Mouse (Mus musculus) testis, postnatal 10 days (tissue): ENCODE results near the gene 5031439G07Rik.
A peak's percentile ranks its signal among the peaks of the same experiment; 100 is the strongest.
"Not testable (repeated sequence)": the region's sequence is repeated elsewhere in the genome, so short reads cannot be mapped to it uniquely, and the experiment has no call there.

ENCODE experiments used
- DNase-seq: peaks from one replicate; pipeline ENCODE4 v3.0.0; 2021; ENCODE audit warnings: low spot score

The 5031439G07Rik gene

DNA sequence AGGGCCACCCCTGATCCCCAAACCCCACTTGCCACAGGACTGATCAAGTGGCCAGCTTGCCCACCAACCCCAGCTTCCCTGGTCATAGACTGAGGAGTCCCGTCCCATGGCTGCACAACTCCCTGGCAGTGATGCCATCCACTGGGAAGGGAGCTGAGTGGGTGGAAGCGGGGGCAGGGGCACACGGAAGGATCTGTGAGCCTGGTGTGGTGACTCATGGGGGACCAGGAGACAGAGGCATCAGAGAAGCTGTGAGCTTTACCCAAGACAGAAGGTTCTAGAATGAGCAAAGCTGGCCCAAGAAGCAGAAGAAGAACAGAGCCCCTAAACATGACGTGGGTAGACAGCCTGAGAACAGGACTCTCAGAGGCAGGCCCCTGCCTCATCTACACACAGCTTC, 38.3 kb downstream of the 5031439G07Rik start:
- DNase-seq, result no peak

- DNase-seq, result no peak
Observed at GRCm38 (mm10) chr15:84948990-84949389, 39.4 kb downstream of the 5031439G07Rik start.

GRCm38 (mm10) chr15:84944319-84944718, 44.0 kb downstream of the 5031439G07Rik start:
- DNase-seq, result no peak

DNA sequence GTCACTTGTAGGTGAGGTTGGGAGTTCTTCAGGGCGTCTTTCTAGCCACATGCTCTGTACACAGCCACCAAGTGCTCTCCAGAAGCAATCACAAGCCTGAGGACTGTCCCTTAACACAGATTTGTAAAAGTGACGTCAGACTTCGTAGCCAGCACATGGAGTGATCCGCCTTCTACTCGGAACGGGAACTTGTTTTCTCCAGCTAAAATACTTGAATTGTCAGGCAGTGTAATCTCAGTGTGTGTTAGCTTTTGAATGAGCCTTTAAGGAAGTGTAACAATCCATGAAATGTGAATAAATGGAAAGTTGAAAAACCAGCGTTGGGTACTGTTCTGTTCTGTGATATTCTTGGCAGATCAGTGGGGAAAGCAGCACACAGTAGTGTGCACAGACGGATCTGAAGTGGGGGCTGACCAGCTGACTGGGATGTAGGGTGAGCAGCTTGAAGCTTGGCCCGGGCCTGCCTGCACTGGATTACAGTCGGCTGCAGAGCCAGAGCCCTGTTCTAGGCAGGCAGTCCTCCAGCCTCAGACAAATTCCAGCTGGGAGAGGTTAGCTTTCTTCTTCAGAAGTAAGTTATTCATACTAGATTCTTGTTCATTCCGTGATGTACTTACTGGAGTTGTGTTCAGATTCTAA, 45.6 kb downstream of the 5031439G07Rik start:
- no peak for DNase-seq

DNA sequence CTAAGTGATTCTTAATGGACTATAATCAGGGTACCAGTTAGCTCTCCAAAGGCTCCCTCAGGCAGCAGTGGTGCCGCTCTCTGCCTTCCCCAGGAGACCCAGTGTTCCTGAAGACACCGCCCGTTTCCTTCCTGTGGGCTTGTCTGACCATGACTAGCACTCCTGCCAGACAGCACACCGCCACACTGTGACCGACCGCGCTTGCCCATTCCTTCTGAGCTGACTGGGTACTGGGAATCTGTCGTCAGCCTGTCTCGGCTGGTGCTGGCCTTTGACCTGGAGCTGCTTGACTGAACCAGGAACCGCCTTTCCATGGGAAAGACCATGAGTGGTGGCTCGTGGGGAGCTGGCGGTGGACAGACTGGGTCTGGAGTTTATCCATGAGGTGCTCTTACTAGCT, 48.2 kb downstream of the 5031439G07Rik start:
- DNase-seq, result no peak

DNA sequence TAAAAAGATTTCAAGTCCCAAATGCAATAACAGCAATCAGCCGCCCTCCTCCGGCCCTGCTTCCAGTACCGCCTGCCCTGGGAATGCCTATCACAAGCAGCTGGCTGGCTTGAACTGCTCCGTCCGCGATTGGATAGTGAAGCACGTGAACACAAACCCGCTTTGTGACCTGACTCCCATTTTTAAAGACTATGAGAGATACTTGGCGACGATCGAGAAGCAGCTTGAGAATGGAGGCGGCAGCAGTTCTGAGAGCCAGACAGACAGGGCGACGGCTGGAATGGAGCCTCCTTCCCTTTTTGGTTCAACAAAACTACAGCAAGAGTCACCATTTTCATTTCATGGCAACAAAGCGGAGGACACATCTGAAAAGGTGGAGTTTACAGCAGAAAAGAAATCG, 53.5 kb downstream of the 5031439G07Rik start:
- DNase-seq, result no peak

DNA sequence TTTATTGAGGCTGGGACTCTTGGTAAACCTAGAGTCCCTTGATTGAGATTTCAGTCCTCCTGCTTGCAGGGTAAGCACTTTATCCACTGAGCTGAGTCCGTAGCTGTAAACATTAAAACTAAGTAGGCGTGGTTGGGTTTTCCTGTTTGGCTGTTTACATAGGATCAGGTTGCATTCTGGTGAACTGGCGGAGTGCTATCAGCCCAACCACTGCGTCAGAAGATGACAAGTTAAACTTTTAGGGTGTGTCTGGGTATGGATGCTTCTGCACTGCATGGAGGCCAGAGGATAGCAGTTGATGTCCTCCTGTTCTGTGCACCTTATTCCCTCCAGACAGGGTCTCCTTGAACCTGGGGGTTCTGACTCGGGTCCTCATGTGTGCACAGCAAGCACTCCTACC, 56.0 kb downstream of the 5031439G07Rik start:
- DNase-seq, result no peak

DNA sequence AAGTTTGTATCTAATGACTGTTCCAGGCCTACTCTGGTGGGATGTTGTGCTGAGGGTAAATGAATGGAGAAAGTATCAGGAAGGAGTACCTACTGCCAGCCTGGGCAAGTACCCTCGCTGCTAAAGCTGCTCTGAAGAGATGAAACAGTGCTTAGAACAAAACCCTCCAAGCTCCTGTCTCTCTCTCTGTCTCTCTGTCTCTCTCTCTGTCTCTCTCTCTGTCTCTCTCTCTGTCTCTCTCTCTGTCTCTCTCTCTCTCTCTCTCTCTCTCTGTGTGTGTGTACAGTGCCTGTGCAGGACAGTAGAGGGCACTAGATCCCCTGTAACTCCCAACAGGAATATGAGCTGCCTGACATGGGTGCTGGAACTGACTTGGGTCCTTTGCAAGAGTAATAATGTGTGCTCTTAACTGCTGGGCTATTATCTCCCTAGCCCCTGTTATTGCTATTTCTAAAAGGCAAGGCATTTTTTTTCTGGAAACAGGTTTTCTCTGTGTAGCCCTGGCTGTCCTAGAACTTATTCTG, 62.8 kb downstream of the 5031439G07Rik start:
- no peak for DNase-seq

DNA sequence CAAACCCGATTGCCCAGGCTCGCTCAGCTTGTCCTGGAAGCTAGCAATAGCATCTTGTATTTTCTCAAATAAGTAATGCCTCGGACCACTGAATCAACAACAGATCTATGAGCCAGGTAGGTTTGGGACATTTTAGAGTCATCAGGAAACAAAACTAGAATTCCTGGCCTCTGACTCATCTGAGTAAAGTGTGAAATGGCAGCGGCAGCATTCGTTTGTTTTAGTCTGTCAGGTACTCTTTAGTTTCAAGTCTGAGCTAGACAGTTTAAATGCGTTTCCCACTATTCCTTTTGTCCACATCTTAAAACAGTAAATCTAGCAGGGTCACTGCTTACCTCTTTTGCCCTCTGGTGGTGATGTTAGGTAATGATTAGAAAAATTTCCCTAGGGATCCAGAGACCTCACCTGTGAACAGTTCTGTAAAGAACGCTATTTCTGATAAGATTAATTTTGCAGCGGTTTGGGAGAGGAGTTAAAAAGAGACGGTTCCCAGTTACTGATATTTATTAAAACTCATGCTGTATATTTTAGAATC, 63.5 kb downstream of the 5031439G07Rik start:
- no peak for DNase-seq

DNA sequence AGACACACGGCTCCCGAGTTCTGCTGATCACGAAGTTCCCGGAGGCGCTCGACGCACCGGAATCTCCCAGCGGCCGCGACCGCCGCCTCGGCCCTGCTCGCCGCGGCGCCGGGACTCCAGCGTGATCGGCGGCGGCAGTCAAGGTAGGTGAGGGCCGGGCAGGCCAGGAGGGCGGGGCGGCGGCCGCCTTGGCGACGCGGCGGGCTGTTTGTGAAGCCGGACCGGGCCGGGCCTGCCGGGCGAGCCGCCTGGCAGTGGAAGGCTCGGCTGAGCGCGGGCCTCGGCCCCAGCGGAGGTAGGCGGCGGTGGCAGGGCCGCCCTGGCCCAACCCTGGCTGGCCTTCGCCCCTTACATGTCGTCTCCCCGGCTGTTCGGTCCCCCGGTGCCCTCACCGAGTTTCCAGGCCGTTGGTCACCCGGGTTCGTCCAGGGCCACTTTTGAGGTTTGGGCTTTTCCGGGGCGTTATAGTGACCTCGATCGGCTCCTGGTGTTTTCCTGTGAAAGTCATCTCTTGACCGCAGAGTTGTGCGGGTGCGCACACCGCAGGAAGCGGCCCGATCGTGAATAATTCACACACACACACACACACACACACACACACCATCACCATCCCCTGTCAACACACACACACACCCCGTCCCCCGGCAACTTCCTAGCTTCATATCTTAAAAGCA, 64.7 kb downstream of the 5031439G07Rik start:
- no peak for DNase-seq

- peak; percentile 100 for DNase-seq
Observed at GRCm38 (mm10) chr15:84922884-84923507, 65.4 kb downstream of the 5031439G07Rik start, which contains the start of gene Nup50. Gene Nup50 (plus strand): TSS chr15:84923411.

DNA sequence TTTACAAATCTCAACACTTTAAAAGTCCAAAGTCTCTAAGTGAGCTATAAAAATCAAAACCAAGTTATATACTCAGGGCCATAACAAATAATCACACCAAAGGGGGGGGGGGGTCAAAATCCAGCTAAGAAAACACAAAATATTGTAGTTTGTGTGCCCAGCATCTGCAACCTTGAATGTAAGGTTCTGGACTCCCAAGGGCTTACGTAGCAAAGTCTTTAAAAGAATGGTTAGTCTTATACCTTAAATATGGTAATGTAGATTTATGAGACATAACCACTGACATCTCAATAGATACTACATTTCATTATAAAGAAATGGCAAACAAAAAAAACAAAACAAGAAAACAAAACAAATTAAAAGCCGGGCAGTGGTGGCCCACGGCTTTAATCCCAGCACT, 68.4 kb downstream of the 5031439G07Rik start, which contains the start of gene Gm29666:
TSS of gene Gm29666 (minus strand) at position 101 of the 400 bp plus-strand sequence.
- no peak for DNase-seq

GRCm38 (mm10) chr15:84913201-84913600, 75.2 kb downstream of the 5031439G07Rik start:
- DNase-seq, result no peak

DNA sequence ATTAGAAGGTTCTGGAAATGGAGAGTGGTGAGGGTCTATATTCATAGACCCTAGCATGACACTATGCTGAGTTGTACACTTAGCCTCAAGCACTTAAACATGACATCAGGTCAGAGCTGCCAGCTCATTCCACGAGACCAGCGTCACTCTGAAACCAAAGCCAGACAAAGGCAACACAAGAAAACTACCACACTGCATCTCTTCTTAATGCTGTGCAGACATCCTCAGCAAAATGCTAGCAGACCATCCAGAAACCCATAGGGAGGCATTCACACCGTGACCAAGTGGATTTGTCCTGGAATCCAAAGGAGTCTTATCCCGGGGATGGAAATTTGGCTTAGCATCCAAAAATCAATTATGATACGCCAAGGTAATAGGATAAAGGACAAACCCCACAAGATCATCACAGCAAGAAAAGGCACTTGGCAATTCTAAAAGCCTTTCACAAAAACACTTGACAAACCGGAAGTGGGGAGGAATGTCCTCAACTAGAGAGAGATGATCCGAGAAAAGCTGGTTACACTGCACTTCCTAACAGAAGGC, 84.4 kb downstream of the 5031439G07Rik start:
- DNase-seq, result no peak

GRCm38 (mm10) chr15:84898077-84898476, 90.3 kb downstream of the 5031439G07Rik start:
- DNase-seq, result no peak

- DNase-seq, result no peak
Observed at GRCm38 (mm10) chr15:84896664-84897063, 91.7 kb downstream of the 5031439G07Rik start.

- not testable (repeated sequence) for DNase-seq
Observed at GRCm38 (mm10) chr15:84896216-84896615, 92.1 kb downstream of the 5031439G07Rik start.
